Mouse (Mus musculus): ENCODE data around the gene Slc22a2. TPM values are rescaled to one million over a fixed set of nuclear protein-coding genes. Genes with fewer than 3 reads are reported as not detected.
"Not testable (repeated sequence)": the region's sequence is repeated elsewhere in the genome, so short reads cannot be mapped to it uniquely, and the experiment has no call there.

The Slc22a2 gene
- polyA plus RNA-seq, 2 experiments: not detected

DNA sequence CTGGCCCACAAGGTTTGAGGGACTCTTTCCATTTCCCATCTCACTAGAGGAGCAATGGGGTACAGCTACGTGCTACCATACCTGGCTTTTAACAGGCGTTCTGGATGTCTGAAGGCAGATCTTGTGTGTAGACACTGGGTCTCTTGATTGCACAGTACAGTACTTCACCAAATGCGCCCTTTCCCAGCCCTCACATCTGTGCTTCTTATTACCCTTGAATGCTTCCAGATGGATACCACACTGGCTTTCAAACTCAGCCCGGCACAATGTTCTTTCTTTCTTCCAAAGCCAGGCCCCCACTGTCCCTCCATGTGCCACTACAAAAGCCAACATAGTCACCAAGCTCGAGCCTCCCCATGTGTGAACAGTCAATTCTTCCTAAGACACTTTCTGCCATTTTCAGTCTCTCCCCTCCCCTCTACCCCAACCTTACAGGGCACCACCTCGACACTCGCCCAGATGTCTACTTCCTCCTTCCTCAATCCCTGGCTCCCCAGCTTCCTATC lies 88.4 kb downstream of the Slc22a2 start:
- ATAC-seq (ENCODE audit: low FRiP score, low read depth): peak; percentile 39; the same call in 1 of the 2 replicates
- no peak overlapping the region for H3K27ac ChIP-seq (replicated peaks; ENCODE audit: low read depth, low read length)

DNA sequence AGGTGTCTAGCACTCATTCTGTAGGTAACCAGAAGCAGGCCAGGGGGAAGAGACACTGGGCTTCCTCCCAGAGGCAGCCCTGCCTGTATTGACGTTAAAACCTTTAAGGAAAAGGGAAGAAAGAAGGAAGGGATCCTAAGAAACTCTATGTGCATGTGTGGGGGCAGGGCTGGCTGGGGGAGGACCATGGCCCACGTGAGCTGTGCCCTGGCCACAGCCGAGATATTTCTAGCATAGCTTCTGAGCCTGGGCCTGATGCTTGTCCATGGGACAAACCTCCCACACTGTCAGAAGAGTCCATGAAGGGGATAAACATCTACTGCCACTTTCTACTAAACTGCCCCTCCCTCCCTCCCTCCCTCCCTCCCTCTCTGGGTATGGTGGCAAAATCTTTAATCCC lies 89.9 kb downstream of the Slc22a2 start:
- Histone ChIP-seq H3K4me1 (ENCODE audit: control insufficient read depth, insufficient read depth, low read length) (peaks cover 4% of the 10 kb centered on the region; the same call in 1 of the 2 replicates), H3K27me3 (ENCODE audit: control insufficient read depth, insufficient read depth, low read length) (no peaks in the 10 kb centered on the region), H3K9ac (ENCODE audit: low read depth, low read length, severe bottlenecking) (no peak overlapping the region), H3K4me3 (replicated peaks; ENCODE audit: low read length) (no peak overlapping the region), H3K36me3 (ENCODE audit: control insufficient read depth, insufficient read depth, low read length) (no peaks in the 10 kb centered on the region), H3K9me3 (ENCODE audit: control insufficient read depth, low read length) (no peaks in the 10 kb centered on the region), H3K27ac (replicated peaks; ENCODE audit: low read depth, low read length) (no peak overlapping the region), H3K4me2 (replicated peaks; ENCODE audit: low read depth, low read length, severe bottlenecking) (no peak overlapping the region)
- no peak for TF ChIP-seq POLR2A (IDR thresholded peaks at IDR 0.05; ENCODE audit: borderline replicate concordance, extremely low read depth, insufficient read depth, insufficient read length)
- WGBS: 53% methylated on average over 3 of the region's 3 CpGs
- ATAC-seq (ENCODE audit: low FRiP score, low read depth): no peak
- no peak for DNase-seq (ENCODE audit: low spot score)

More for the DNA sequence above, 88.4 kb downstream of the Slc22a2 start:
- Histone ChIP-seq H3K4me2 (replicated peaks; ENCODE audit: low read depth, low read length, severe bottlenecking) (no peak overlapping the region), H3K9ac (ENCODE audit: low read depth, low read length, severe bottlenecking) (no peak overlapping the region), H3K9me3 (ENCODE audit: control insufficient read depth, low read length) (no peaks in the 10 kb centered on the region), H3K36me3 (ENCODE audit: control insufficient read depth, insufficient read depth, low read length) (no peaks in the 10 kb centered on the region), H3K4me3 (replicated peaks; ENCODE audit: low read length) (no peak overlapping the region), H3K27me3 (ENCODE audit: control insufficient read depth, insufficient read depth, low read length) (no peaks in the 10 kb centered on the region), H3K4me1 (ENCODE audit: control insufficient read depth, insufficient read depth, low read length) (peaks cover 6% of the 10 kb centered on the region; the same call in 1 of the 2 replicates)
- TF ChIP-seq POLR2A (IDR thresholded peaks at IDR 0.05; ENCODE audit: borderline replicate concordance, extremely low read depth, insufficient read depth, insufficient read length): no peak
- DNase-seq (ENCODE audit: low spot score): peak; percentile 51
- WGBS: 24% methylated on average over 7 of the region's 7 CpGs

- not testable (repeated sequence) for H3K9me3 ChIP-seq (ENCODE audit: control insufficient read depth, low read length); H3K27ac ChIP-seq (replicated peaks; ENCODE audit: low read depth, low read length); H3K4me2 ChIP-seq (replicated peaks; ENCODE audit: low read depth, low read length, severe bottlenecking); H3K4me3 ChIP-seq (replicated peaks; ENCODE audit: low read length); H3K36me3 ChIP-seq (ENCODE audit: control insufficient read depth, insufficient read depth, low read length); H3K27me3 ChIP-seq (ENCODE audit: control insufficient read depth, insufficient read depth, low read length); ATAC-seq (ENCODE audit: low FRiP score, low read depth); H3K9ac ChIP-seq (ENCODE audit: low read depth, low read length, severe bottlenecking); DNase-seq (ENCODE audit: low spot score); H3K4me1 ChIP-seq (ENCODE audit: control insufficient read depth, insufficient read depth, low read length)
- WGBS: 86% methylated on average over 7 of the region's 7 CpGs
Observed at GRCm38 (mm10) chr17:12674980-12675379, 91.0 kb downstream of the Slc22a2 start.

- no peak within 1 kb of the TSS for H3K4me2 ChIP-seq (replicated peaks; ENCODE audit: low read depth, low read length, severe bottlenecking)
- WGBS: 78% methylated on average over 7 of the region's 7 CpGs
- H3K36me3 ChIP-seq (ENCODE audit: control insufficient read depth, insufficient read depth, low read length): peaks cover 7% of the 10 kb centered on the region; the same call in 1 of the 2 replicates
- H3K4me1 ChIP-seq (ENCODE audit: control insufficient read depth, insufficient read depth, low read length): peaks cover 4% of the 10 kb centered on the region; the same call in 1 of the 2 replicates
- no peaks in the 10 kb centered on the region for H3K27me3 ChIP-seq (ENCODE audit: control insufficient read depth, insufficient read depth, low read length)
- H3K4me3 ChIP-seq (replicated peaks; ENCODE audit: low read length): no peak within 1 kb of the TSS
- no peak within 1 kb of the TSS for H3K27ac ChIP-seq (replicated peaks; ENCODE audit: low read depth, low read length)
- H3K9ac ChIP-seq (ENCODE audit: low read depth, low read length, severe bottlenecking): no peak within 1 kb of the TSS
- no peak for DNase-seq (ENCODE audit: low spot score)
- no peak for ATAC-seq (ENCODE audit: low FRiP score, low read depth)
- H3K9me3 ChIP-seq (ENCODE audit: control insufficient read depth, low read length): no peaks in the 10 kb centered on the region
- no peak for TF ChIP-seq POLR2A (IDR thresholded peaks at IDR 0.05; ENCODE audit: borderline replicate concordance, extremely low read depth, insufficient read depth, insufficient read length)
Observed at GRCm38 (mm10) chr17:12675646-12676045, 91.7 kb downstream of the Slc22a2 start, which contains the start of gene Slc22a1. Slc22a1 (minus strand) TSS chr17:12675829.

- no peak for ATAC-seq (ENCODE audit: low FRiP score, low read depth)
- no peak for TF ChIP-seq POLR2A (IDR thresholded peaks at IDR 0.05; ENCODE audit: borderline replicate concordance, extremely low read depth, insufficient read depth, insufficient read length)
Observed at GRCm38 (mm10) chr17:12677139-12677538, 93.2 kb downstream of the Slc22a2 start.

More at GRCm38 (mm10) chr17:12677139-12677538, 93.2 kb downstream of the Slc22a2 start:
- peaks cover 20% of the 10 kb centered on the region for H3K36me3 ChIP-seq (ENCODE audit: control insufficient read depth, insufficient read depth, low read length)
- H3K4me2 ChIP-seq (replicated peaks; ENCODE audit: low read depth, low read length, severe bottlenecking): no peak overlapping the region
- H3K4me1 ChIP-seq (ENCODE audit: control insufficient read depth, insufficient read depth, low read length): peaks cover under 1% of the 10 kb centered on the region; the same call in 1 of the 2 replicates
- H3K27ac ChIP-seq (replicated peaks; ENCODE audit: low read depth, low read length): no peak overlapping the region
- no peaks in the 10 kb centered on the region for H3K9me3 ChIP-seq (ENCODE audit: control insufficient read depth, low read length)
- no peak for DNase-seq (ENCODE audit: low spot score)
- no peak overlapping the region for H3K9ac ChIP-seq (ENCODE audit: low read depth, low read length, severe bottlenecking)
- no peak overlapping the region for H3K4me3 ChIP-seq (replicated peaks; ENCODE audit: low read length)
- H3K27me3 ChIP-seq (ENCODE audit: control insufficient read depth, insufficient read depth, low read length): no peaks in the 10 kb centered on the region

Other genes starting within 250 kb of the Slc22a2 start
- gene Plg, start 205.5 kb upstream of the Slc22a2 start, polyA plus RNA-seq (2012; rRNA removed): 0.04 and 0.20 TPM in 2 replicates
- gene Plg, start 205.5 kb upstream of the Slc22a2 start, polyA plus RNA-seq (2014; fragmentation: Nextera tagmentation; extraction: Ambion mirVana): not detected in 2 replicates
- gene Slc22a3, start 76.4 kb upstream of the Slc22a2 start, polyA plus RNA-seq (2012; rRNA removed): 2.0 and 2.2 TPM in 2 replicates
- 1.5 and 1.6 TPM in 2 replicates for gene Slc22a3, start 76.4 kb upstream of the Slc22a2 start, polyA plus RNA-seq (2014; fragmentation: Nextera tagmentation; extraction: Ambion mirVana)
- gene Slc22a1, start 91.7 kb downstream of the Slc22a2 start, polyA plus RNA-seq (2012; rRNA removed): 0.14 and 0.18 TPM in 2 replicates
- not detected in 2 replicates for gene Slc22a1, start 91.7 kb downstream of the Slc22a2 start, polyA plus RNA-seq (2014; fragmentation: Nextera tagmentation; extraction: Ambion mirVana)
- gene Igf2r, start 185.5 kb downstream of the Slc22a2 start, polyA plus RNA-seq (2012; rRNA removed): 97.3 and 99.6 TPM in 2 replicates
- gene Igf2r, start 185.5 kb downstream of the Slc22a2 start, polyA plus RNA-seq (2014; fragmentation: Nextera tagmentation; extraction: Ambion mirVana): 60.6 and 62.4 TPM in 2 replicates